Mouse (Mus musculus): ENCODE measurements around the gene Raver1. TPM values are rescaled to one million over a fixed set of nuclear protein-coding genes. Genes with fewer than 3 reads are reported as not detected.

Raver1 gene
- polyA plus RNA-seq (2012; rRNA removed): 34.8 and 34.9 TPM in 2 replicates

DNA sequence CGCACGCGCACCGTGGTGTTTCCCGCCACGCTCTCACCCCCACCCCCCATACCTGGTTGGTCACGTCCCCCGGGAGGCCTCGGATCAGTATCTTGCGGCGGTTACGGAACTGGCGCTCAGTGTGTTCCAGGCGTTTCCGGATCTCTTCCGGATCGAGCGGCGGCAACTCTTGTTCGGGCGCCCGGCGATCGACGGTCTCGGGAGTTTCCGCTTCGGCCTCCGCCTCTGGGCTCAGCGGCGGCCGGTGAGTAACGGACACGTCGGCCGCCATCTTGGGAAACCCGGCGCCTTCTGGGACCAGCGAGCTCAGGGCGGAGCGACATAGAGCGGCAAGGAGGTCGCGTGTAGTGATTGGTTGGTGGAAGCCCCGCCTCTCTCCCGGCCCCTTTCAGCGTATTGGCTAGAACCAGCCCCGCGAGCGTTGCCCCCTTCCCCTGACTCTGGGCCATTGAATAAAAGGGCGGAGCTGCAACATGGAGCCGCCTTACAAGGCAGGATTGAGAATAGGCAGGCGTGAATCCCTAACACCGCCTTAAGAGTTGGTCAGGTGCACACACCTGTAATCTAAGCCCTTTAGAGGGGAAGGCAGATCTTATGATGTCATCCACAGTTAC is at the start of gene Raver1, which contains the start of gene Gm38431:
Gene Raver1 (minus strand): TSS at position 302 of the 614 bp plus-strand sequence.
Gene Gm38431 (minus strand): TSS at position 291 of the 614 bp plus-strand sequence.

GRCm38 (mm10) chr9:21131059-21131956 is 39.5 kb upstream of the Raver1 start, which contains the start of gene Tyk2:
TSS of gene Tyk2 (minus strand) at chr9:21131243.

DNA sequence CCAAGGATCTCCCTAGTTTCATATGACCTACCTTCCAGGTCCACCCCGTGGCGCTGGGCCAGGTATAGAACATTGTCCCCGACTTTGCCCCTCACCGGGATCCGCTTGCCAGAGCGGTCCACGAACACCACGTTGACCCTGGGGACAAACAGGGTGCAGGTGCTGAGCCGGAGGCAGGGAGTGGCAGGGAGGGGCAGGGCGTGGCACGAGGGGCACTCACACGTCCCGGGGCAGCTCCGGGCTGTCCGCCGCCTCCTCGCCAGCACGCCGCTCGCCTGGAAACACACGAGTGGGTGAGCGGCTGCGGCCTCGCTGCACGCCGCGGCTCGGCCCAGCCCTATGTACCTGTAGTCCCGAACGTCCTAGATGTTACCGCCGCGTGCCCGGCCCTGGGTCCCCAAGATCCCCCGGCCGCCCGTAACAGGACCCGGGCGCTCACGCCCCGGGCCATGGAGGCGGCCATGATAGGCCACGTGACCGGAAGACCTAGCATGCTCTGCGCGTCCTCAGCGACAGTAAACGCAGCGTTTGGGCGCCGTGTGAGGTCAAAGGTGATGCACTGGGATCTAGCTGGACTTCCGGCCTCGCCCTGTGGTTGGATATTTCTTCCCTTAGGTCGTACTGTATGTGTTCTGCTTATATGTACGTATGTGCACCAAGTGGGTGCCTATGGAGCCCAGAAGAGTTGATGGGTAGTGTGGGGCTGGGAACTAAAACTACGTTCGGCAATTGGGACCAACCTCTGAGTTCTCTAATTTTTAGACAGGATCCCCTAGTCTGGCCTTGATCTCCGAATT is 18.6 kb downstream of the Raver1 start, which contains the start of the genes Gm49373 and Fdx1l:
Gene Gm49373 (minus strand): TSS at position 53 of the 797 bp plus-strand sequence.
Gene Fdx1l (minus strand): TSS at position 571 of the 797 bp plus-strand sequence.

DNA sequence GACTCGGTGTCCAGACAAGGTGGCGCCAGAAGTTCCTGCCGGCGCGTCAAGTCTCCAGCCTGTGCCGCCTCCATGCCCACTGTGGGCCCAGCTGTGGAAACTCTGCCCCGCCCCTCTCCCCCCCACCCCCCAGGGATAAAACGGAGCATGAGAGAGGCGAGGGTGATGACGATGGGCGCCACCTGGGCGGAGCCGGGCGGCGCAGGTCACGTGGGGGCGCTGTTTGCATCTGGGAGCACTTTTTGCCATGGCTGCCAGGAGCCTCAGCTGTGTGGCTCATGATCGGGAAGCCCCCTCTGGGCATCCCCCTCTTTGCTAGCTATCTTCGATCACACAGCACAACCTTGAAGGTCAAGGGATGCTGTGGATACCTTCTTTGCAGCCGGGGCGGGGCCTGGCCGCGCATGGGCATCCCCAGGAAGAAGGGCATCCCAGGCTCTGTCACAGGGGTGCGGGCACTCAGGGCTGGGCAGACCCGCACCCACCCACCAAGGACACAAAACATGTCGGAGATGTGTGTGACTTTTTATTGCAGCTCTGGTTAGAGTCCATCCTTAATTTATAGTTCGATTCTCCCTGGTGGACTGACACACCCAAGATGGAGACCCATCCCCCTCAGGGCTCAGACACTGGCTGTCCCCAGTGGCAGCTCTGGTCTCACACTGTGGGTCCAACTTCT is 24.7 kb downstream of the Raver1 start, which contains the start of gene Zglp1:
Gene Zglp1 (minus strand): TSS at position 88 of the 679 bp plus-strand sequence.

DNA sequence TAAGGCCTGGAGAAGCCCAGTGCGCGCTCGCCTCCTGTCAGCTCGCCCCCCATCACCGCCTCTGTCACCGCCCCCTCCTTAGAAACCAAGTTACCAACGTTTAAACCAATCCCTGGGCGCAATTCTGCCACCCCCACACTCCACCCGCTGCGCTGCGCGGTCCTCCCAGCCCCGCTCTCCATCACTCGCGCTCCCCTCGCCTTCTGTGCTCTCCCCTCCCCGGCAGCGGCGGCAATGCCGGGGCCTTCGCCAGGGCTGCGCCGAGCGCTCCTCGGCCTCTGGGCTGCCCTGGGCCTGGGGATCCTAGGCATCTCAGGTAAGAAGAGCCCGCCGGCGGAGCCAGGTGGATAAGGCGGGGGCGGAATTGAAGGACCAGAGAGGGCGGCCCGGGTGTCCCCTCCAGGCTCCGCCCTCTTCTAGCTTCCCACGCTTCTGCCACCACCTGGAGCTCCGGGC is 59.9 kb downstream of the Raver1 start, which contains the start of gene Icam5:
Gene Icam5 (plus strand): TSS at position 178 of the 456 bp plus-strand sequence.

GRCm38 (mm10) chr9:21029291-21030054 is 62.3 kb downstream of the Raver1 start, which contains the start of gene Icam4:
TSS of gene Icam4 (plus strand) at chr9:21029373.

Other genes with a start within 250 kb of the Raver1 start
- gene A230050P20Rik, start 223.4 kb downstream of the Raver1 start, polyA plus RNA-seq (2012; rRNA removed): 49.8 and 50.5 TPM in 2 replicates
- 17.3 and 17.7 TPM in 2 replicates for gene Angptl6, start 212.3 kb downstream of the Raver1 start, polyA plus RNA-seq (2012; rRNA removed)
- gene Ppan, start 203.8 kb downstream of the Raver1 start, polyA plus RNA-seq (2012; rRNA removed): 75.0 and 76.4 TPM in 2 replicates
- 141 and 143 TPM in 2 replicates for gene Eif3g, start 193.4 kb downstream of the Raver1 start, polyA plus RNA-seq (2012; rRNA removed)
- gene Dnmt1, start 132.1 kb downstream of the Raver1 start, polyA plus RNA-seq (2012; rRNA removed): 70.0 and 73.4 TPM in 2 replicates
- 3.1 and 4.0 TPM in 2 replicates for gene S1pr2, start 115.2 kb downstream of the Raver1 start, polyA plus RNA-seq (2012; rRNA removed)
- 67.7 and 81.8 TPM in 2 replicates for gene Mrpl4, start 89.3 kb downstream of the Raver1 start, polyA plus RNA-seq (2012; rRNA removed)
- 3.3 and 3.5 TPM in 2 replicates for gene Icam1, start 76.0 kb downstream of the Raver1 start, polyA plus RNA-seq (2012; rRNA removed)
- gene Icam4, start 62.6 kb downstream of the Raver1 start, polyA plus RNA-seq (2012; rRNA removed): 0.07 and 0.10 TPM in 2 replicates
- 9.0 and 10.7 TPM in 2 replicates for gene Icam5, start 59.9 kb downstream of the Raver1 start, polyA plus RNA-seq (2012; rRNA removed)
- gene Zglp1, start 24.9 kb downstream of the Raver1 start, polyA plus RNA-seq (2012; rRNA removed): 1.1 and 1.9 TPM in 2 replicates
- gene Gm49373, start 18.9 kb downstream of the Raver1 start, polyA plus RNA-seq (2012; rRNA removed): 3.2 and 3.9 TPM in 2 replicates
- 79.5 and 87.8 TPM in 2 replicates for gene Fdx1l, start 18.4 kb downstream of the Raver1 start, polyA plus RNA-seq (2012; rRNA removed)
- 4.5 and 5.2 TPM in 2 replicates for gene Gm38431, start within 50 bp of the Raver1 start, polyA plus RNA-seq (2012; rRNA removed)
- gene Tyk2, start 39.2 kb upstream of the Raver1 start, polyA plus RNA-seq (2012; rRNA removed): 16.1 and 17.2 TPM in 2 replicates
- 190 and 195 TPM in 2 replicates for gene Cdc37, start 58.0 kb upstream of the Raver1 start, polyA plus RNA-seq (2012; rRNA removed)
- 27.4 and 29.2 TPM in 2 replicates for gene Pde4a, start 73.7 kb upstream of the Raver1 start, polyA plus RNA-seq (2012; rRNA removed)
- gene Keap1, start 147.4 kb upstream of the Raver1 start, polyA plus RNA-seq (2012; rRNA removed): 50.4 and 54.6 TPM in 2 replicates
- gene S1pr5, start 156.4 kb upstream of the Raver1 start, polyA plus RNA-seq (2012; rRNA removed): 3.7 and 4.0 TPM in 2 replicates
- 36.6 and 38.5 TPM in 2 replicates for gene Atg4d, start 173.3 kb upstream of the Raver1 start, polyA plus RNA-seq (2012; rRNA removed)
- 37.2 and 41.4 TPM in 2 replicates for gene Kri1, start 196.0 kb upstream of the Raver1 start, polyA plus RNA-seq (2012; rRNA removed)
- 82.3 and 95.8 TPM in 2 replicates for gene Cdkn2d, start 199.4 kb upstream of the Raver1 start, polyA plus RNA-seq (2012; rRNA removed)
- 4.3 and 4.5 TPM in 2 replicates for gene Ap1m2, start 220.3 kb upstream of the Raver1 start, polyA plus RNA-seq (2012; rRNA removed)
- 70.2 and 71.3 TPM in 2 replicates for gene Slc44a2, start 228.7 kb upstream of the Raver1 start, polyA plus RNA-seq (2012; rRNA removed)

All from central nervous system, embryonic 18 days (tissue).